Mouse (Mus musculus) urinary bladder, postnatal 10 days (tissue): ENCODE results near the gene Vps54.

ENCODE experiments used
- DNase-seq: peaks from one replicate; pipeline ENCODE4 v3.0.0; 2022; ENCODE audit warnings: low spot score

Gene Vps54

DNA sequence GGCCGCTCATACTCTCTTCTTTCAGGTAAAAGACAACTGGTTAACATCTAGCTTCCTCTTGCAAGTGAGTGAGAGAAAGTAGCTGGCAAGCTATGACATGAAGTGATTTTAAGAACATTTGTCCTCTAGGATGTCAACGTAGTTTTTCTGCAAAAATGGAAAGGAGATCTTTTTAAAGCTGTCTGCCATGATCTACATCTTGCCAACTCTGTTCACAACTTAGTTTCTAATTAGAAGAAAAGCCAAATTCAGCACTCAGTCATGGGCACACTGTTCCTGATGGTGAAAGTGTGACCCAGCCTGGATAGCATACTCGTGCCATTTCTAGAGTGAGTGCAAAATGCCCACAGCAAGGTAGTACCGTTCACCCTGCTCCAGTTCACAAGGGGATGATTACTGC lies 100.0 kb downstream of the Vps54 start:
- no peak for DNase-seq

DNA sequence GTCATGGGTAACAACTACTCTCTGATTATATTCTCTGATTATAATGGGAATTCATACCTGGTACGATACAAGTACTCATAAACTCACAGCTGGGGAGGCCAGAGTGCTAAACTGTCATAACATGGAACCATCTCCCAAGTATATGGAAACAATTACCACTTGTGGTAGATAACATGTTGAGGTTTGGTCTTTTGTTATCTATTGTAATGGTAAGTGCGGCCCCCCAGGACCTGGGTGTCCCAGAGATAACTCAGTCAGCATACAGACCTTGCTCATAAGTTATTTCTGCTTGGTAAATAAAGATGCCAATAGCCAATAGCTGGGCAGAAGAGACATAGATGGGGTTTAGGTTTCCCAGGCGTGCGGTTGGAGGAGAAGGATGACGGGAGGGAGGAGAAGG lies 104.4 kb downstream of the Vps54 start:
- DNase-seq: no peak

DNA sequence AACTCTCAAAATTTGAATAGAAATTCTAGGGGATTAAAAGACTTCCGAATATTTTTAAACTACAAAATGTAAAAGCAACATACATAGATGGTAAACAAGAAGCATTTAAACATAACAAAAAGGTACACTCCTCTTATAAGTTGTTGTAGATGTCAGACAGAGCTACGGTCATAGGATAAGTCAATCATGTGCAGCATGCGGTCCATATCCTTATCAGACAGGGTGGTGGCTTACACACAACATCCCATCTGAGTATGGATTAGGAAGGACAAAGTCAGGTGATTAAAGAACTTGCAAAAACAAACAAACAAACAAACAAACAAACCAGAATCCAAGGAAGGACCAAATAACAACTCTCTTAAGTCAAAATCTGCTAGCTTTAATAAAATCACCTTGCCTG lies 106.9 kb downstream of the Vps54 start:
- no peak for DNase-seq

DNA sequence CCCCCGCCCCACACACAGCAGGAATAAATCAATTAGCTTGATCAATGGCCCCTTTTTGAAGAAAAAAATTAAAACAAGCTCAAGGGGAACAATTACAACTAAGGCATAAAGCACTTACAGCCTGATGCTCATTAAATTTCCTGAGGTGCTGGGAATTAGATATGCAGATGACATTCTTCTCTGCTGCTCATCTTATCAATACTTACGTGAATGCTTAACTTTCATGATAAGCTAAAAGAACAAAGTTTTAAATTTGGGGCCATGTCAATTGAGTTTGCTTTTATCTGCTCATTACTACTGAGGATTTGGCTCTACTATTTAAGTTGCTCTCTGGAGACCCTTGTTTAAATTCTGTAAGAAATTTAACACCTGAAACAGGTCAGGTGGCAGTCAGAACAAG lies 109.8 kb downstream of the Vps54 start:
- no peak for DNase-seq

DNA sequence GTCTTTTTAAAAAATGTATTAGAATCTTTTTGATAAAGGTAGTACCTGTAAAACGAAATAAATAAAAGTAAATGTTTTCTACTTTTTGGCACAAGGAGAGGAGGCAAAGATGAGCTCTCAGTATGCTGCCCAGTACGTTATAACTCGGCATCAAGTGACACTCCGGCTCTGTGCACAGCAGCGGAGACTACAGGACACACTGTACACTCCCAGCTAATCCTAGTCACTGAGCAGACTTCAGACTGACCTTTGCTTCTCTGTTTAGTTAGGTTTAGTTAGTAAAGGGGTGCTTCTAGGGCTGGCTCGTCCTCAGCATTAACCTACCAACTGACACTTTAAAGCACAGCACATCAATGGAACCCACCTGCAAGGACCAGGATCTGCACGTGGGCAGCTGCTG lies 112.2 kb downstream of the Vps54 start:
- no peak for DNase-seq

DNA sequence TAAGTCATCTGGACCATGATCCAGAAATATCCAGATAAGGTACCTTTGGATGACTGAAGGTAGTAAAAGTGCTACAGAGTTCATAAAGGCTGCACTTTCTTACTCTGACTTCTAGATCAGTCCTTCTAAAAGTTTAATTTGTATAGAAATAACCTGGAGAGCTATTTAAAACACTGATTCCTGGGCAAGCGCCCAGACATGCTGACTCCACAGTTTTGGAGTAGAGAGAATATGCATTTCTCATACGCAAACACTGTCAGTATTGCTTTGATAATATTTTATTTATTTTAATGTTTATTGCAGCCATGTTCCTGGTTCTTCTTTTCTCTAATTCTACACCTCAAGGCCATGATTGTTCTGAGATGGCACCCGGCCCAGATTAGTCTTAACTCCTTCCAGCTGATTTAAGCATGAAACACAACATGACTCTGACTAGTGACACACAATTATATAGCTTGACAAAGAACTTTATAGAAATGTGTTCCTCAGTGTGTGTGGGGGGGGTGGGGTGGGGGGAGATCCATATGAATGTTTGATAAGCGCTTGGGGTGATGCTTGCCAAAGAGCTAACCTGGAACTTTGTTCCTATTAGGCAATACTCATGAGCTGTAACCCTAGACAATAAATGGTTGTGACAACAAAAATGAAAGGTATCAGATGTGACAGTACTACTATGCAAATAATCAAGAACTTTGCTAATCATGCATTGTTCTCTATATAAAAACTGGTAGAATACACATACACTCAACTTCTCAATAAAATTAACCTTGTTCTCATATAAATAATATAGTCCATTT lies 124.3 kb downstream of the Vps54 start:
- no peak for DNase-seq

DNA sequence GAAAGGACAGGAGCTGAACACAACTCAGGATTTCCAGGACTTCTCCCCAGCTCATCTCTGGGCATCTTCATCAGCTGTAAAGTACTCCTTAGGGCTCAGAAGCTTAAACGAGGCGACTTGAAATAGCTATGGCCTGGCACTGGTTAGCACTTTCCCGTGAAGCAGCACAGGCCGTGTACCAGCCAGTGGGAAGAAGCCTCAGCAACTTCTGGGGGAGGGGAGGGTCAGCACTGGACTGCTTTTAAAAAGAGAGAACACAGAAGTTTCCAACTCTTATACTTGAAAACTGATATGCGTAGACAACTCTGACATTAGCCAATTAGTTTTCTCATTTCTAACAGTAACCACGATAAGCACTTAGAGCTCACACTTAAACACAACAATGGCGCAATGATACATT lies 129.4 kb downstream of the Vps54 start:
- no peak for DNase-seq

DNA sequence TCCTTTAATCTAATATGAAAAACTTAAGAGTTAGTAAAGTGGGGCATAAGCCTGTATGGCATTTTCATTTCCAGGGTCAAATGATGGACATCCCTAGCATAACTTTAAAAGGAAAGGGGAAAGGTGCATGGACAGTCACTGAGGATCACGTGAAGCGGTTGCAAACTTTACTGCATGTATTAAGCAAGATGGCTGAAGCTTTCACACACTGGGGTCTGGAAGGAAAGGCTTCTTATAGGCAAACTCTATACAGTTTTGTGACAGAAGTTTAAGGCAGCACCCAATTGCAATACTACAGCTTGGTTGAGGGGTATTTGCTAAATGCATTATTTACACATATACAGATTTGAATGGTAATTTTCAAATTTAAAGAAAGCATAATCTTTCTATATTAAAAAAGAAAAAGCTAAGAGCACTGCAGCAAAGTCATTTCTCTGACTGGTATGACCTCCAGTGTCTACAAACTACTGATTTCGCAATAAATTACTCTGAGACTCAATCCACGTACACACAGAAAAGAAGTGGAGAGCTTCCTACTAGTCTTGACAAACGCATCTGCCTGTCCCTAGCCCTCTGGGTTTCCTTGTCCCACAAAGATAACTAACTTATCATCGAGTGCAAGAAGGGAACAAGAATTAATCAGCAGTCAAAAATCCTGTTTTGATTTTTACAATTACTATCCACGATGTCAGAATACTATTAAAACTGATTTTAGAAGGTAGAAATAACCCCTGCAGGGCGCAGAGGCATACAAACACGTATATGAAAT lies 130.4 kb downstream of the Vps54 start:
- DNase-seq: no peak

DNA sequence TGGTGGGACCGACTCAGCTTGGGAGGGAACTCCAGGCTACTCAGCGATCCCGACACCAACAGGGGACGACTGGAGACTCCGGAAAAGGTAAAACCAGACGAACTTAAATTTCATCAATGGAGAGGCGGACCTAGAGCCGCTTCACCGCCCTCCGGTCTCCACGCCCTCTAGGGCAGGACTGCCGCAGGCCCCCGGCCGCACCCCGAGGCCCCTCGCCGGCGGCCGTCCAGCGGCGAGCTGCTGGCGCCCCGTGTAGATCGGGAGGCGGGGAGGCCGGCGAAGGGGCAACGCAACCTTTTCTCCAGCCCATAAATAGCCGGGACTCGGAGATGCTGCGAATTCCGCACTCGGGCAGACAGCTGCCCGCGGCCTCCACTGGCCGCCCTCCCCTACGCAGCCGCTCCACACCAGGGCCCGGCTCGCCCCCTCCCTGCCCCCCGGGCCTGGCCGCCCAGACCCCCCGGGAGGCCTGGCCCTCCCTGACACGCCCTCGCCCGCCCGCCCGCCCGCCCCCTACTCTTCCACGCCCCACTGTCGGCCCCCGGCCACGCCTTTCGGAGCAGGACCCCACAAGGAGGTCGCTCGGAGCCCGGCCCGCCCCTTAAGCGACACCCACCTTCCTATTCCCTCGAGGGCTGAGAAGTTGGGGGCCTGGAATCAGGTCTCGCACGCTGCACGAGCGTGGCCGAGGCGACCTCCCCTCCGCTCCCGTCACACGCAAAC lies 131.5 kb downstream of the Vps54 start:
- no peak for DNase-seq
